Mouse (Mus musculus): ENCODE results near the gene BC051142.

BC051142 gene

GRCm38 (mm10) chr17:34398711-34399393, at the start of gene BC051142:
BC051142 (plus strand) TSS chr17:34398820.
- DNase-seq: peak; percentile 93

- DNase-seq: peak; percentile 89 to 94
Observed at GRCm38 (mm10) chr17:34349429-34349828, 49.2 kb upstream of the BC051142 start.

GRCm38 (mm10) chr17:34354539-34354938, 44.1 kb upstream of the BC051142 start, which contains the start of gene Btnl2:
Btnl2 (plus strand) TSS chr17:34354822.
- no peak for DNase-seq

- DNase-seq: no peak
Observed at GRCm38 (mm10) chr17:34354940-34355339, 43.7 kb upstream of the BC051142 start.

- no peak for DNase-seq
Observed at GRCm38 (mm10) chr17:34362954-34363546, 35.6 kb upstream of the BC051142 start.

- DNase-seq: no peak
Observed at GRCm38 (mm10) chr17:34363676-34364310, 34.8 kb upstream of the BC051142 start.

GRCm38 (mm10) chr17:34365031-34365430, 33.6 kb upstream of the BC051142 start:
- DNase-seq: no peak

- no peak for DNase-seq
Observed at GRCm38 (mm10) chr17:34370563-34370962, 28.1 kb upstream of the BC051142 start.

GRCm38 (mm10) chr17:34373055-34373709, 25.4 kb upstream of the BC051142 start:
- no peak for DNase-seq

- DNase-seq: no peak
Observed at GRCm38 (mm10) chr17:34376847-34377246, 21.8 kb upstream of the BC051142 start, which contains the start of gene Btnl1. Btnl1 (plus strand) TSS chr17:34377132.

GRCm38 (mm10) chr17:34377450-34378209, 21.0 kb upstream of the BC051142 start:
- no peak for DNase-seq

GRCm38 (mm10) chr17:34378716-34379115, 19.9 kb upstream of the BC051142 start:
- DNase-seq: no peak

GRCm38 (mm10) chr17:34379451-34379850, 19.2 kb upstream of the BC051142 start:
- peak; percentile 63 to 74 for DNase-seq

- DNase-seq: no peak
Observed at GRCm38 (mm10) chr17:34381876-34382275, 16.7 kb upstream of the BC051142 start.

- peak; percentile 23 to 35 for DNase-seq
Observed at GRCm38 (mm10) chr17:34383212-34383611, 15.4 kb upstream of the BC051142 start.

GRCm38 (mm10) chr17:34384699-34385098, 13.9 kb upstream of the BC051142 start:
- no peak for DNase-seq

- no peak for DNase-seq
Observed at GRCm38 (mm10) chr17:34386656-34387055, 12.0 kb upstream of the BC051142 start.

- peak; percentile 63 to 64 for DNase-seq
Observed at GRCm38 (mm10) chr17:34388513-34388912, 10.1 kb upstream of the BC051142 start.

GRCm38 (mm10) chr17:34391507-34391906, 7.1 kb upstream of the BC051142 start:
- no peak for DNase-seq

GRCm38 (mm10) chr17:34392321-34392720, 6.3 kb upstream of the BC051142 start:
- DNase-seq: peak; percentile 57 to 65

GRCm38 (mm10) chr17:34397357-34397756, 1.3 kb upstream of the BC051142 start:
- DNase-seq: peak; percentile 38 to 42

- peak; percentile 78 to 83 for DNase-seq
Observed at GRCm38 (mm10) chr17:34398058-34398710, 436 bp upstream of the BC051142 start.

All from cerebellum, postnatal 10 days (tissue).